Mouse (Mus musculus): ENCODE data around the gene Depdc7.

Gene Depdc7

DNA sequence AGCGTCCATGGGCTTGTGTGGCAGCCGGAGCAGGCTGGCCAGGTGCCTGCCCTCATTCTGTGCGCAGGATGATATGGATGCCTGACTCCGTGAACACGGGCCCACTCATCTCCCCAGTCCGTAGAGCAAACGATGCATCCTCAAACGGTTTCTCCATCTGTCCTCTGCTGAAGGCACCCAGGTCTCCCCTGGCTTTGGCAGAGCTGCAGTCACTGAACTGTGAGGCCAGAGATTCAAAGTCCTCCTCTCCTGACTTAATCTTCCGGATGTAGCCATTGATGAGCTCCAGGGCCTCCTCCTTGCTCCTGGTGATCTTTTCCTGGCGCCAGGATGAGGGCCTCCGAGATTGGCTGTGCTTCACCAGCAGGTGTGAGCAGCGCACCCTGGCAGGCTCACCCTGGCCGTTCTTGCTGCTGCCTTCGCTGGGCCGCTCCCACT, 28.4 kb downstream of the Depdc7 start:
- DNase-seq, result no peak

DNA sequence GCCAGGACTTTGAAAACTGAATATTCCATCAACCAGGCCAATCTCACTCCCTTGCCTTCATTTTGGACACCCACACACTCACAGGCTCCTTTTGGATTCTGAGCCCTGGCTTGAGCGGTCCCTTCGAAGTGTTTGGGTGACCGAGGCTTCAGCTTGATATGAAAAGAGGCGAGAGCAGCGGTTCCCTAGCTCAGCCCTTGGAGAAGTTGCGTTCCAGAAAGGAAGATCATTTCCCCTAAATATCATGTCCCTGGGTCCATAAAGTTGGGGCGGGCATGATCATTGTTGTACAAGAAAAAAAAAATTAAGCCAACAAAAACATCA, 30.2 kb downstream of the Depdc7 start:
- DNase-seq, result no peak

DNA sequence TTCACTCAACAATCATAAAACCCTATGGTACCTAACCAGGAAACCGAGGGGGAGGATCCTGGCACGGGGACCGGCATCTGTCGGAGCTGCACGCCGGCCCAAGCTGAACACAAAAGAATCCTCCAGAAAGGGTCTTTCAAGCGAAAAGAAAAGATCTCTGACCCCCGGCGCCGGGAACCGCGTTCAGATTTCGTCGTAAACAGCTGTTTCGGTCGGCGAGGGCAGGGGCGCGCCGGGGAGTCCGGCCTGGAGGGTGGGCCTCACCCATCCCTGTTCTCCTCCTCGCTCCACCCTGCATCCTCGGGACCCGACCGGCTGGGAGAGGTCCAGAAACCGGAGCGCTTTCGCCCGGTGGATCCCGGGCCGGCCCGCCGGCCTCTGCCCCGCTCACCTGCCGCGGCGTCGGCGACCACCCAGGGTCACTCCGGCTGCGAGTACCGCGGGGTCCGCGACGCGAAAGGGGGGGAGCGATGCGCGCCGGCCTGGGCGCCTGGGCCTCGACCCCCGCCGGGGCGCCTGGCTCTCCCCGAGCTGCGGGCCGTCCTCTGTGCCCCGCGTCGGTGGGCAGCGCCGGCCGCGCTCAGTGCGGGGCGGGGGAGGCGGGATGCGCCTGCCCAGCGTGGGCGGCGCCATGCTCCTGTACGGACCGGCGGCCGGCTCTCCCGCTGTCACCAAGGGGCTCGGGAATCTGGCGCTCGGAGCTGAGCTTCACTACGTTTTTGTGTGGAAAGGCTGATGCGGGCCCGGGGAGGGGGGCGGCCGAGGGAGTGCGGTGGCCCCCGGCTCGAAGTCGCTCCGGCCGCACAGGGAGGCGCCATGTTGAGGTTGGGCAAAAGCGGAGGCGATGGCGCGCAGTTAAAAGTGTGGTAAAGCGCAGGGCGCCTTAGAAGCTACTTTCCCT, 30.8 kb downstream of the Depdc7 start, which contains the start of gene Tcp11l1:
Tcp11l1 (minus strand) TSS at position 585 of the 901 bp plus-strand sequence.
- peak; percentile 62 for DNase-seq

- DNase-seq, result no peak
These were observed 31.9 kb downstream of the Depdc7 start for GRCm38 (mm10) chr2:104710670-104711370.

- no peak for DNase-seq
These were observed 32.8 kb downstream of the Depdc7 start for GRCm38 (mm10) chr2:104709786-104710337.

DNA sequence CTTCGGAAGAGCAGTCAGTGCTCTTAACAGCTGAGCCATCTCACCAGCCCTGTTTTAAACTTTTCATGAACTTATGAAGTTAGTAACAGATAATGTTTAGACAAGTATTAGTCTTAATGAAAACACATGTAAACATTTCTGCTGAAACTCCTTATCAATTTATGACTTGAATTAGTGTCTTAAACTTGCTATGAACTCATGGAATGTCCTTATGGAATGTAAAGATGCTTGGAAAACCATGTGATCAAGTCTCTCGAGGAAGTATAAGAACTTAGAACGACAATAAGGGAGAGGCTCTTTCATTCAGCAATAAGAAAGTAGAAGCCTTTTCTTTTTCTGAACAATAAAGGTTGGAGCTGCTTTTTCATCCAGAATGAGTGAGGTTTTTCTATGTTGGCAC, 38.3 kb downstream of the Depdc7 start:
- DNase-seq, result no peak

- DNase-seq, result no peak
These were observed 39.5 kb downstream of the Depdc7 start for GRCm38 (mm10) chr2:104703158-104703557.

DNA sequence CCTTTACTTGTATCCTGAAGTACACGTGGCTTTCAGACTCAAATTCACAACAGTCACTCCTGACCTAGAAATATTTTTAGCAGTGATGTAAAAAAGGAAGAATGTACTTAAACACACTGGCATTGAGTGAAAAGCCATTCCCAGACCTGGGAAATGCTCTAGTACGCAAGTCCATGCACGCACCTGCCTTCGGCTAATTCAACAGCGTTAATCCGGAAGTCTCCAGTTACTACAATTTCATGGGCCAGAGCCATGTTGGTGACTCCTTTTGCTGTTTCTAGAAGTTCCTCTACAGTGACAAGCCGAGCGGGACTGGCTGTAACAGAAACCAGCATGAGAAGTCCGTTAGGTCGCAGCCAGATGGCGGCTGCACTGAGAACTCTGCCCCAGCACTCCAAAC, 43.0 kb downstream of the Depdc7 start:
- no peak for DNase-seq

DNA sequence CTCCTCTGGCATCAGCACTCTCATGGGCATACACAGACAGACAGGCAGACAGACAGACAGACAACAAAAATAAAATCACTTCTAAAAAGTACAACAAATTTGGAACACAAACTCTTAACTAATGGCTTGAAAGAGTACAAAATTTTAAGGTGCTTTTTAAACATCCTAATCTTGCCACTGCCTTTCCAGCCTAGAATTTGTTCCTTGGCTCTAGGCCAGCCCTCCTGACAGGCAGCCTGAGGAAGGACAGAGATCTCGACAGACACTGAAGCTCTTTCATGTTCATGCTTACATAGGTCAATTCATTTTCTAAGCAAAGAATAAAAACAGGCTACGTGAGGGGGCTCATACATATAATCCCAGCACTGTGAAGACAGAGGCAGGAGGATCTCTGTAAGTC, 50.1 kb downstream of the Depdc7 start:
- no peak for DNase-seq

DNA sequence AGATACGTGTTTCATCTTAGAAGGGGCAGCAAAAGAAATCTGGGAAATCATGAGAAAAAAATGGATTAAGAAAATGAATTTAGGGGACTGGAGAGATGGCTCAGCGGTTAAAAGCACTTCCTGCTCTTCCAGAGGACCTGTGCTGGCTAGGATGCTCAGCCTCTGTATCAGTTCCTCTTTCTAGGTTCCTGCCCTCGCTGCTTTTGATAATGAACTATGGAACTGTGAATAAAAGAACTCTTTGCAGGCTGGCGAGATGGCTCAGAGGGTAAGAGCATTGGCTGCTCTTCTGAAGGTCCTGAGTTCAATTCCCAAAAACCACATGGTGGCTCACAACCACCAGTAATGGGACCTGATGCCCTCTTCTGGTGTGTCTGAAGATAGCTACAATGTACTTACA, 52.0 kb downstream of the Depdc7 start:
- DNase-seq, result no peak

DNA sequence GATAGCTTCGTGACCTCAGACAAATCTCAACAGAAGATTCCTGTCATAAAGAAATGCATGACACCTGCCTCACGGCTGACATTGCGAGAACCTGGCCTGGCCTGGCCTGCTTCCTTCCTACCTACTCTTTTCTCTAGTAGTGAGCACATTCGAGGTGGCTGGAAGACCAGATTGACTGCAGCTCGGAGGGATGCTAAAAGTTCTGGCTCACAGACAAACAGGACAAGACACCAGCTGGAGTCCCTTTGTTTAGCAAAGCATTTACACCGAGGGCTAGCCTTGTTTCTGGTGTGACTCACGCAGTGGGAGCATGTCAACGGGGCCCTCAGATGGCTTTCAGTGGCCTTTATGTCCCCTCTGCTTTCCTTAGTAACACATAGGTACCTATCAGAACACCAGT, 54.0 kb downstream of the Depdc7 start:
- no peak for DNase-seq

GRCm38 (mm10) chr2:104688321-104688720, 54.4 kb downstream of the Depdc7 start:
- no peak for DNase-seq

GRCm38 (mm10) chr2:104687261-104687660, 55.4 kb downstream of the Depdc7 start:
- DNase-seq, result no peak

- peak; percentile 79 for DNase-seq
These were observed 57.3 kb downstream of the Depdc7 start for GRCm38 (mm10) chr2:104685418-104685817.

DNA sequence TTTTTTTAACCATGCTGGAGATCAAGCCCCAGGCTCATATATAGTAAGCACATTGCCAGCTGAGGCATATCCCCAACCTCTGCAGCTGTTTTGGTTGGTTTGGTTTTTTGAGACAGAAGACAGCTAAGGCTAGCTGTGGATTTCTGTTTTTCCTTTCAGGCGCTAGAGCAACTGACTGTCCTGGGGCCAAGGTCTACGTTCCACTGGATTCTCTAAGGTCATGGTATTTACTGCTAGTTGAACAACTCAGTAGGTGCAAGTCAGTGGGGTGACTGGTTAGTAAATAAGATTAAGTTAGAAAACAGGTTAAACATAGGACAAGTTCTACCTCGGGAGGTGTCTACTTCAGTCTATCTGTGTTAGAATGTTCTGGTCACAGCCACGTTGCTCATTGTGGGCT, 57.9 kb downstream of the Depdc7 start:
- DNase-seq, result no peak

DNA sequence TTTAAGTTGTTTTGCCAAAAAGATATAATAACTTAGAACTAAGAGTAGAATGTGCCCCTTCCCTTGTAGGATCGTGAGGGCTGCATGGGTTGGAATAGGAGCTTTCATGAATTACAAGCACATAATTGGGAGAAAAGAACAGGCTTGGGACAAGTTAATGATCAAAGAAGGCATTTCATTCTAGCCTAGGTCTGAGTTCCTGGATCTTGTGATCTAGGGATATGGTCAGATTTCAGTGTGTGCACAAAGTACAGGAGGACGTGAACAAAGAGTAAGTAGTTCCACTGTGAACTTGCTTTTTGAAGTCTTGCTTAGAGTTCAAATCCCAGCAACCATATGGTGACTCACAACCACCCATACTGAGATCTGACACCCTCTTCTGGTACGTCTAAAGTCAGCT, 65.4 kb downstream of the Depdc7 start:
- no peak for DNase-seq

Data from right cerebral cortex, postnatal 14 days (tissue).